Mouse (Mus musculus) c-Kit-negative CD71-positive TER-119-positive erythroid progenitor cells, embryonic 14.5 days (primary cell): ENCODE measurements around the gene Prdm5.

Source experiments
- DNase-seq: peaks from one replicate; pipeline ENCODE4 v3.0.0-alpha.2; 2013; ENCODE audit warnings: low read depth, low spot score

Prdm5 gene

GRCm38 (mm10) chr6:65778861-65779688, at the start of gene Prdm5:
Prdm5 (plus strand) TSS chr6:65778988.
- no peak for DNase-seq

DNA sequence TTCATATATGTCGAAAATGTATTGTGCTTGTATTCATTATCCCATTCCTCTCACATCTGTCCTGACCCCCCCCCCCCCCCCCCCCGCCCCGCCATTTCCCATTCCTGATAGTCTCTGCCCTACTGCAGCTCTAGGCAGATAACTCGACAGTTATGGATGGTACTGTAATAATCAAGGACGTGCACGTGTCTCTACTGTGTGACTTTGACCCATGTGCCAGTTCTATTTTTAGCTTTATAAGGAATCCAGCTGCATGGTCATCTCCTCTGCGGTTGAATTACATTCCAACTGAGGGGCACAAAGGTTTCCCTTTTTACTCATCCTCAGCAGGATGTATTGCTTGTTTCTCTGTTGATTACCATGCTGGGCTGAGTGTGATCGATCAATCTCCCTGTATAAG, 39.3 kb upstream of the Prdm5 start:
- no peak for DNase-seq

- no peak for DNase-seq
Measured at GRCm38 (mm10) chr6:65743144-65743870, 35.5 kb upstream of the Prdm5 start.

GRCm38 (mm10) chr6:65743871-65744202, 35.0 kb upstream of the Prdm5 start:
- DNase-seq = no peak

GRCm38 (mm10) chr6:65758214-65758613, 20.6 kb upstream of the Prdm5 start:
- DNase-seq = no peak

- DNase-seq = no peak
Measured at GRCm38 (mm10) chr6:65759174-65759573, 19.6 kb upstream of the Prdm5 start.

DNA sequence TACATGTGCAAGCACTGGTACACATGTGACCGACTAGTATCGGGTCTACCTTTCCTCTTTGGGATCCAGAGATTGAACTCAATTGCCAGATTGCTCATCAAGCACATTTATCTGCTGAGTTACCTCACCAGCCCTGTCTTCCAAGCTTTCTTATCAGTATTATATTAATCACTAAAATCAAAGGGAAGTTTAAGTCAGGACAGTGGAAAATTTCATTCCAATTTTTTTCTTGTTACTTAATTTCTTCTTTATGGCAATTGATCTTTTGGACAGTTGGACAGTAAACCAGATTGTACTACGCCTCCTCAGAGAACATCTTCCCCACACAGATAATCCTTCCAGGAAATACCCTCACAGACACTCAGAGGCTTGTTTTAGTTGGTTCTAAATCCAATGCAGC, 18.7 kb upstream of the Prdm5 start:
- DNase-seq = no peak

GRCm38 (mm10) chr6:65764459-65764858, 14.3 kb upstream of the Prdm5 start:
- no peak for DNase-seq

DNA sequence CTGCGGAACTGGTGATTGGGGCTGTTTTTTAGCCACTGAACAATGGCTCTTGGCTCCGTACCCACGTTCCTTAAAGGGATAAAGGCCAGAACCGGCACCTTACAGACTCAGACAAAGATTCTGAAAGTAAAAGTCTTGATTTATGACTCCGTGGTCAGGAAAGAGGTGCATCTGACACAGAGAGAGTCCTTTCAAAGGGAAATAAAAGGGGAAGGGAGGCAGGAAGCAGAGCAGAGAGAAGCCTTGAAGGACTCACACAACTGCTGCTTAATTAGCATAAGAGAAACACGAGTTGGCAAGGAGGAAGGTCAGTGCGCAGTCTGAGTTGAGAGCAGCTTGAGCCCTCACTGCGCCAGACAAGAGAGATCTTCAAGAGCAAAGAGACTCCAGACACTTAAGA, 13.7 kb upstream of the Prdm5 start:
- DNase-seq = no peak

GRCm38 (mm10) chr6:65765752-65766397, 12.9 kb upstream of the Prdm5 start:
- DNase-seq = no peak

GRCm38 (mm10) chr6:65767911-65768310, 10.9 kb upstream of the Prdm5 start:
- no peak for DNase-seq

DNA sequence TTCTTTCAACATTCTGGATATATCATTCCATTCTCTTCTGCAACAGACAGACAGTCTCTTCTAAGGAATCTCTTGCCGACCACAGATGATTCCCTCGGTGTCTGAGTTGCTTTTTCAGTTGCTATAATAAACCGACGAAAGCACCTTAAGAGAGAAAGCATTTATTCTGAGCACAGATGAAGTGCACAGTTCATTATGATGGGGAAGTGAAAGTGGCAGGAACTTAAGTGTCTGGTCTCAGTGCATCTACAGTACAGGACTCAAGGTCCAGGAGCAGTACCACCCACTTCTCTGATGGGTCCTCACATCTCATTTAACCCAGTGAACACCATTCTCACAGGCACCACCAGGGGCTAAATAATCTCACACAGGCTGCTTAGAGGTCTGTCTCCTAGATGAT, 5.2 kb upstream of the Prdm5 start:
- no peak for DNase-seq

DNA sequence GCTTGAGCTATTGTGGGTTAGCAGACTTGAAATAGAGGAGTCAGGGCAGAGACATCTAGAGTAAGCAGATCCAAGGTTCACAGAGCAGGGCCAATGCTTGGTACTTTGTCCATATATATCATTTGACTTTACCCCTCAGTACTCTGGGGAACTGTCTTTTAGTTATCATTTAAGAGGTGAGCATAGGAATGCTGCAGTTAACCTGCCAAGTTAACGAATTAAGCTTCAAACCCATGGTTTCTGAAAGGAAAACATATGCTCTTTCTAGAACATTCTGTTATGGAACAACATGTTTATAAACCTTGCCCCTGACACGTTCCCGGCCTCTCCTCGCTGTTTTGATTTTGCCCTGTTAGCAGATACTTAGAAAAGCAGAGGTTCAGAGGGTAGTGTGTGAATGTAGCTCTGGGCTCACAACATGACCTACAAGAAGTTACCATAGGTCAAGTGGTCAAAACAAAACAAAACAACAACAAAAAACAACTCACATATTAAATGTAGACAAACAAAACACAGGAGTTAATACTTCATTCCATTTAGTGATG, 973 bp downstream of the Prdm5 start:
- DNase-seq = no peak

- DNase-seq = no peak
Measured at GRCm38 (mm10) chr6:65781441-65781840, 2.7 kb downstream of the Prdm5 start.

DNA sequence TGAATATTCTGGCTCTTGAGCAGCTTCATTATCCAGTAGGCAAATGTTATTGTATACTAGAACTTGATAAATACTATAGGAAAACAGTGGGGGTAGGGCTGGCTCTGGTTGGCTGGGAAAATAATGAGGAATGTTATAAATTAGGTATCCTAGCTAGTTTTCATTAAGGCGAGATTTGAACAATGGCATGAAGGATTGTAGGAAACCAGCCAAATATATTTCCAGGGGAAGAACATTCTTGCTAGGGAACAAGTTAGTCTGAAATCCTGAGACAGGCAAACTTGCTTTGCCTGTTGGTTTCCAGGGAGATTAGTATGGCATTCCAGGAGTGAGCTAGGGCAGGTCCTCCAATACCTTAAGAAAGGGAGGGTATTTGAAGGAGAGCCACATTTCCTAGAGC, 4.9 kb downstream of the Prdm5 start:
- DNase-seq = no peak

- no peak for DNase-seq
Measured at GRCm38 (mm10) chr6:65792923-65793322, 14.1 kb downstream of the Prdm5 start.

GRCm38 (mm10) chr6:65796552-65796951, 17.8 kb downstream of the Prdm5 start:
- DNase-seq = no peak

DNA sequence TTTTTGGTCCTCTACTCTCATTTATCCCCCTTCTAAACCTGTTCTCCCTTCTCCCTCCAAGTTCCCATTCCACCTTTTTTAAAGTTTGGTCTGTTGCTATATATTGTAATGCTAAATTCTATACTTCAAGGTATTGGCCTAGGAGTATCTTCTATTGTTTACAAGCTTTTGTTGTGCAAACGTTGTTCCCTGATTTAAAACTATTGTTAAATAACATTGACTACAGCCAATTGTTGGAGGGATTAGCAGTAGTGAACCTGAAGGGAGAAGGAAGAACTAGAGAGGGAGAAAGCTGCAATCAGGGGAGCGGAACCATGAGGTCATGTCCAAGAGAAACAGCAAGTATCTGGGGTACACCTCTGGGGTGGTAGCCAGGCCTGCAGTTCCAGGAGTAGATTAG, 18.5 kb downstream of the Prdm5 start:
- DNase-seq = no peak

GRCm38 (mm10) chr6:65798390-65798789, 19.6 kb downstream of the Prdm5 start:
- no peak for DNase-seq

DNA sequence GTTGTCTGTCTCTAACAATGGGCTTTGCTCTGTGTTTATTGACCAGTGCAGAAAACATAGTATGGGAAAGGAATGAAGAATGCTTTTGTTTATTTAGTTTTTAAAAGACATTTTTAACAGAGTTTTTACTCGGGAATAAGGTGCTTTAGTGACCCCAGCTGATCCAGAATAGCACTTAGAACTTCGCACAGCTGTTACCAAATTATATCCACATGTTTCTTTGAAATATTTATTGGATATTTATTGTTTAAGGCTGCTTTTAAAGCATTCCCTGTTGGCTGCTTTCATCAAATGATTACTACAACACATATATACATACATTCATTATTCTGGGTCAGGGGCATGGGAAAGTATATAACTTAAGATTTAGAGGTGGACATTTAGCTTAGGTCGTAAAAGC, 32.9 kb downstream of the Prdm5 start:
- DNase-seq = no peak

DNA sequence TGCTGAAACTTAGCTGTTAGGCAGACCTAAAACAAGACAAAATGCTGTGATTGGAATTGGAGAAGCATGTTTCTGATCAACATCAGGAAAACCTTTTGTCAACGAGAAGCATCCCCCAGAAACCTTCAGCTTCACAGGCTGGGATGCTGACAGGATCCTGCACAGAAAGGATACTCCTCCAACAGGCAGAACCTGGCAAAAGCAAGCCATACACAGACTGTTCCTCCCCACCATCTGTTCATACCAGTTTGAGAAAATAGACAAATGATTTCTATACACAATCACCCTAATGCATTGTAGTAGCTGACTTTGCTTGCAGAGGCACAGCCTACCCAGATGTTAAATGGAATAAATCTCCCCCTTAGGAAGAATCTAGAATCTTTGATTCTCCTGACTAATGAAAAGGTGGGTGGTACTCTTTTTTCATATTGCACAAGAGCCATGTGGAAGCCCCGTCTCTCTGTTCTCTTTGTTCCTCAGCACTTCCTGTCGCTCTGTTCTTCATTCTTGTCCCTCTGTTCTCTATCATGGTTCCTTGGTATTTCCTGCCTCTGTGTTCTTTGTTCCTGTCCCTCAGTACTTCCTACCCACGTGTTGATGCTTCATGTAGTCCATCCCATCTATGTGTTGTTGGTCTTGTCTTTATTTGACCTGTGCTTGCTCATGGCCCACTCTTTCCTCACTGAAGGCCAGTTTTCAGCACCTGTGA, 39.4 kb downstream of the Prdm5 start:
- no peak for DNase-seq

DNA sequence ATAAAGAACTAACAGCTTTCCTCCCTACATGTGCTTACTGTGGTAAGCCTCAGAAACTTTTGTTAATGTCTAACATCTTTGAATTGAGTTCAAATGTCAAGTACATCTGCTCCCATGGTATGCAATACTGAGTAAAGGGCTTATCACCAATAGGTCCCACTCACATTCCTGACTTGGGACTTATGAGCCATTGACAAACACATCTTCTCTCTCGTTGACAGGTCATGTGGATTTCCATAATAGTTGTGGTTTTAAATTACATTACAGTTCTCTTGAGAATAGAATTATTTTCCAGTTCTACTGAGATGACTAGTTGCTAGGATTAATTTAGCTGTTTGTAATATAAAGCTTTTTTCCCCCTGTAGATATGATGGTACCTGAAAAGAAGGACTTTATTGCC, 49.9 kb downstream of the Prdm5 start:
- no peak for DNase-seq
